Mouse (Mus musculus): ENCODE measurements at regions not wholly inside any gene's neighbourhood (a gene's known extent, or its start where the extent isn't known, plus 50 kb on each side); places are given as distances from the start of the nearest gene placed in this dataset.
"Not testable (repeated sequence)": the region's sequence is repeated elsewhere in the genome, so short reads cannot be mapped to it uniquely, and the experiment has no call there.

- H3K27ac ChIP-seq; H3K27me3 ChIP-seq; ATAC-seq (replicated peaks; ENCODE audit: insufficient number of reproducible peaks, insufficient read depth, low FRiP score, low read depth); H3K36me3 ChIP-seq; H3K9ac ChIP-seq; H3K4me1 ChIP-seq (replicated peaks); H3K9me3 ChIP-seq (replicated peaks); H3K4me2 ChIP-seq; H3K4me3 ChIP-seq: not testable (repeated sequence)
- 55% methylated on average over 1 of the region's 1 CpGs for WGBS
Observed at GRCm38 (mm10) chr16:58028541-58028940, 274.0 kb upstream of the Col8a1 start.

DNA sequence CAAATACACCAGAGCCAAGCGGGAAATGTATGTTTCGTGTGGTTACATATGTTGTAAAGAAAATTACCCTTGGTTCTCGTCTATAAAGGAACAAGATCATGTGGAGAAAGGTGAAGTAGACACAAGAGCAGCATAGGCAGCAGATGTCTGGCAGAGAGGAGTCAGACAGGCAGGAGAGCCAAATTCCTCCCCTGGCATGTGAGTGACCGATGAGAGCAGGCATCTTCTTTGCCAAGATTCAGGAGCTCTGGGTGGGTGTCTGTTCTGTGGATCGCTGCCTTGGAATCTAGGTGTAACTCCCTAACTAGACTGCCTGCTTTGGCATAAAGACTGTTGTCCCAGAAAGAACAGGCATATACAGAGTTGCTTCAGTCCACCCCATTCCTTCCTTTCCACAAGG is 275.1 kb upstream of the Col8a1 start:
- H3K36me3 ChIP-seq, result no peaks in the 10 kb centered on the region
- no peaks in the 10 kb centered on the region for H3K4me1 ChIP-seq (replicated peaks)
- no peaks in the 10 kb centered on the region for H3K27me3 ChIP-seq
- H3K4me2 ChIP-seq, result no peak overlapping the region
- H3K4me3 ChIP-seq, result no peak overlapping the region
- no peak overlapping the region for H3K27ac ChIP-seq
- no peak overlapping the region for H3K9ac ChIP-seq
- H3K9me3 ChIP-seq (replicated peaks), result no peaks in the 10 kb centered on the region
- 69% methylated on average over 5 of the region's 5 CpGs for WGBS
- ATAC-seq (replicated peaks; ENCODE audit: insufficient number of reproducible peaks, insufficient read depth, low FRiP score, low read depth), result no peak

DNA sequence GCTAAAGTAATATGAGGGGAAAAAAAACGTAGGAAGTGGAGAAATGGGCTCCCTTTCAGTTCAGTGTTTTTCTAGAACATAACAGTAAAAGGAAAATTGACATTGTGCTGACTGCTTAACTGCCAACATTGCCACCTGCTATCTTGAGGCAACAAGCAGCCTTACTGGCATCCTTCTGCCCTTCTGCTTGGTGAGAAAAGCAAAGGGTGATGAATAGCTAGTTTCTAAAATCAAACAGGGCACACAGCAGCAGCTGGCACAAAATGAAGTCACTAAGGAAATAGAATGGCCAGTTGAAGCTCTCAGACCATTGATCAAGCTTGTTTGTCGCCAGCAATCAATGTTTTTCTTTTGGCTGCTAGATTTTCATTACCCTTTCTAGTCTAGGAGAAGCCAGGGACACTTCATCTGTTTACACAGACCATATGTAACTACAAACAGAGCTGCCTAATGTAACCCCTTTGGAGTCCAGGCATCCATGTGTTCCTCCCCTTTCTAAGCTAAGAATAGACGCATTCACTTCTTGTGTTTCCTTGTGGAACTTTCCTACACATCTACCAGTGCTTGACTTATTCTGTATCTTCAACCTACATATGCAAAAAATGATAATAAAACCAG is 314.2 kb upstream of the Col8a1 start:
- no peaks in the 10 kb centered on the region for H3K9me3 ChIP-seq (replicated peaks)
- no peak overlapping the region for H3K9ac ChIP-seq
- ATAC-seq (replicated peaks; ENCODE audit: insufficient number of reproducible peaks, insufficient read depth, low FRiP score, low read depth), result no peak
- no peak overlapping the region for H3K4me3 ChIP-seq
- H3K36me3 ChIP-seq, result no peaks in the 10 kb centered on the region
- no peak overlapping the region for H3K4me2 ChIP-seq
- H3K27ac ChIP-seq, result no peak overlapping the region
- H3K4me1 ChIP-seq (replicated peaks), result no peaks in the 10 kb centered on the region
- no peaks in the 10 kb centered on the region for H3K27me3 ChIP-seq
- 58% methylated on average over 3 of the region's 3 CpGs for WGBS

- Histone ChIP-seq H3K4me1 (replicated peaks) (no peaks in the 10 kb centered on the region), H3K4me3 (no peak overlapping the region), H3K36me3 (no peaks in the 10 kb centered on the region), H3K4me2 (no peak overlapping the region), H3K9ac (no peak overlapping the region), H3K9me3 (replicated peaks) (no peaks in the 10 kb centered on the region), H3K27me3 (no peaks in the 10 kb centered on the region), H3K27ac (no peak overlapping the region)
- WGBS, result 72% methylated on average over 3 of the region's 3 CpGs
- no peak for ATAC-seq (replicated peaks; ENCODE audit: insufficient number of reproducible peaks, insufficient read depth, low FRiP score, low read depth)
Observed at GRCm38 (mm10) chr16:58072441-58072840, 317.9 kb upstream of the Col8a1 start.

DNA sequence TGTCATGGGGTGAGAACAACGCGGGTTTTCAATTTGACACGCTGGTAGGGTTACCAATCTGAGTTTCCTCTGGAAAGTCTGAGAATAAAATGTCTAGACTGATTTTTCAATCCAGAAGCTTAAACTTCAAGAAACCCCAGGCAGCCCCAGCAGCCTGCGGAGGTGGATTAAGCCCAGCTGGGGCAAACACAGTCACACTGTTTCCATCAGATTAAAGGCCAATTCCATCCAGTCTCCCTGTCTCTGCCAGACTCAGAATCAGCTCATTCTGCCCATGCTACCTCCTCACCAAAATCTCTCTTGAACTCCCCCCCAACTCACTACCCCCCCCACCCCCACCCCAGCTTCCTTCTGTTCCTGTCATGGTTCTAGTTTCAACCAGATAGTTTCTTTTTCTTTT is 307.9 kb upstream of the Dcbld2 start:
- H3K4me1 ChIP-seq (replicated peaks), result no peaks in the 10 kb centered on the region
- ATAC-seq (replicated peaks; ENCODE audit: insufficient number of reproducible peaks, insufficient read depth, low FRiP score, low read depth), result no peak
- no peaks in the 10 kb centered on the region for H3K9me3 ChIP-seq (replicated peaks)
- no peaks in the 10 kb centered on the region for H3K27me3 ChIP-seq
- H3K27ac ChIP-seq, result no peak overlapping the region
- H3K9ac ChIP-seq, result no peak overlapping the region
- no peak overlapping the region for H3K4me2 ChIP-seq
- 83% methylated on average over 4 of the region's 4 CpGs for WGBS
- H3K4me3 ChIP-seq, result no peak overlapping the region
- H3K36me3 ChIP-seq, result no peaks in the 10 kb centered on the region

- no peak overlapping the region for H3K9ac ChIP-seq
- H3K9me3 ChIP-seq (replicated peaks), result no peaks in the 10 kb centered on the region
- no peak overlapping the region for H3K4me3 ChIP-seq
- no peaks in the 10 kb centered on the region for H3K27me3 ChIP-seq
- no peak overlapping the region for H3K4me2 ChIP-seq
- no peaks in the 10 kb centered on the region for H3K36me3 ChIP-seq
- no peak overlapping the region for H3K27ac ChIP-seq
- ATAC-seq (replicated peaks; ENCODE audit: insufficient number of reproducible peaks, insufficient read depth, low FRiP score, low read depth), result no peak
- 90% methylated on average over 1 of the region's 1 CpGs for WGBS
- no peaks in the 10 kb centered on the region for H3K4me1 ChIP-seq (replicated peaks)
Observed at GRCm38 (mm10) chr16:58110452-58110851, 297.8 kb upstream of the Dcbld2 start.

GRCm38 (mm10) chr16:58126086-58126485 is 282.2 kb upstream of the Dcbld2 start:
- H3K36me3 ChIP-seq, result no peaks in the 10 kb centered on the region
- H3K27me3 ChIP-seq, result no peaks in the 10 kb centered on the region
- no peak for ATAC-seq (replicated peaks; ENCODE audit: insufficient number of reproducible peaks, insufficient read depth, low FRiP score, low read depth)
- 71% methylated on average over 1 of the region's 1 CpGs for WGBS
- H3K4me1 ChIP-seq (replicated peaks), result no peaks in the 10 kb centered on the region
- no peak overlapping the region for H3K9ac ChIP-seq
- H3K4me2 ChIP-seq, result no peak overlapping the region
- H3K9me3 ChIP-seq (replicated peaks), result no peaks in the 10 kb centered on the region
- no peak overlapping the region for H3K4me3 ChIP-seq
- no peak overlapping the region for H3K27ac ChIP-seq

DNA sequence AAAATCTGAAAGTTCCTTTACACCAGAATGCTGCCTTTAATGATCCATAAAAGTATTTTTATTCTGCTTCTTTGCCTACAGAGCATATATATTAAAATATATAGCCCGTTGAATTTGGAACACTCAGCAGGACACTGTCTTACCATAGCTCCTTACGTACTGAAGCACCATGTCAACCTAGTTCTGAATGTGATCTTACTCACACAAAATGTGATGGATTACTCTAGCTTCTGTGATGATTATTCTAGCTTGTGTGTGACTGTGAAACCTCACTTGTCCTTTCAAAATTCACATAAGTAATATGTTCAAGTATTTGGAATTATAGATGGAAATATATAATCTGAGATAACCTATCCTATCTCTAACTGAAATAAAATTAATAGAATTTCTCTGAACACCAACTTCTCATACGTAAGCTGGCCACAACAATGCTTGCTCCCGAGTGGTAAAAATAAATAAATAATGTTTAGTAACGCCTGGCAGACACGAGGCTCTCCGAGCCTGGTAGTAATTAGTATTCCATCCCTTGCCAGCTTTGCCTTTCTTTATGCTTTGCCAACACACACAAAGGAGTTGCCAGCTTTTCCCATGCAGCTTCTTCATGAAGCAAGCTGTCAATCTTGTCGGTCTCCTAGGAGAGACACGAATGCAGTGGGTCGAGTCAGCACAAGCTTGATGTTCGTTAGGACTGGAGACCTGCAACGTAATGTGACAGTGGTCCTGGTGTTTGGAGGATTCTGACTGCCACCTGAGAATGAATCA is 271.9 kb upstream of the Dcbld2 start:
- Histone ChIP-seq H3K4me1 (replicated peaks) (no peaks in the 10 kb centered on the region), H3K4me3 (no peak overlapping the region), H3K9me3 (replicated peaks) (no peaks in the 10 kb centered on the region), H3K27me3 (no peaks in the 10 kb centered on the region), H3K9ac (no peak overlapping the region), H3K36me3 (no peaks in the 10 kb centered on the region), H3K4me2 (no peak overlapping the region), H3K27ac (no peak overlapping the region)
- ATAC-seq (replicated peaks; ENCODE audit: insufficient number of reproducible peaks, insufficient read depth, low FRiP score, low read depth), result no peak
- 75% methylated on average over 12 of the region's 12 CpGs for WGBS

DNA sequence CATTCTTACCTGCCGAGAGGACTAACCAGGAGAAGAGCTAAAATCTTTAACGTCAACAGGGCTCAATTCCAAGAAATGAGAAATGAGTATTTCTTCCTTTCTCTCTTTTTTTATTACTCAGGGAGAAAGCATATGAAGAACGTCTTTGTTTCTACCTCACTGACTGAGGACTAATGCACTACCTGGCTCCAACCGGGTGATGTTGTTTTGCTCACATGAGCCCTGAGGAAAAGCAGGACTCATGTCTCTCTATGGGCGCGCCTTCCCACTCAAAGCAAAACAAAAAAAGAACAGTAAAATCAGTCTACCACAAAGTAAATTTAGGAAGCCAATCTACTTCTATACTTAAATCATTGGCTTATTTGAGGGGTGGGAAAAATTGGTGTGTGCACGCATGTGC is 271.3 kb upstream of the Dcbld2 start:
- Histone ChIP-seq H3K27me3 (no peaks in the 10 kb centered on the region), H3K36me3 (no peaks in the 10 kb centered on the region), H3K27ac (no peak overlapping the region), H3K9me3 (replicated peaks) (no peaks in the 10 kb centered on the region), H3K4me2 (no peak overlapping the region), H3K4me3 (no peak overlapping the region), H3K9ac (no peak overlapping the region), H3K4me1 (replicated peaks) (no peaks in the 10 kb centered on the region)
- ATAC-seq (replicated peaks; ENCODE audit: insufficient number of reproducible peaks, insufficient read depth, low FRiP score, low read depth), result no peak
- WGBS, result 82% methylated on average over 7 of the region's 7 CpGs

GRCm38 (mm10) chr16:58137728-58138279 is 270.4 kb upstream of the Dcbld2 start:
- Histone ChIP-seq H3K4me3 (no peak overlapping the region), H3K27ac (no peak overlapping the region), H3K4me1 (replicated peaks) (no peaks in the 10 kb centered on the region), H3K9me3 (replicated peaks) (no peaks in the 10 kb centered on the region), H3K4me2 (no peak overlapping the region), H3K36me3 (no peaks in the 10 kb centered on the region), H3K9ac (no peak overlapping the region), H3K27me3 (no peaks in the 10 kb centered on the region)
- 63% methylated on average over 4 of the region's 4 CpGs for WGBS
- no peak for ATAC-seq (replicated peaks; ENCODE audit: insufficient number of reproducible peaks, insufficient read depth, low FRiP score, low read depth)

GRCm38 (mm10) chr16:58146479-58146878 is 261.8 kb upstream of the Dcbld2 start:
- Histone ChIP-seq H3K9ac (no peak overlapping the region), H3K27ac (no peak overlapping the region), H3K27me3 (no peaks in the 10 kb centered on the region), H3K4me3 (no peak overlapping the region), H3K4me2 (no peak overlapping the region), H3K36me3 (no peaks in the 10 kb centered on the region), H3K4me1 (replicated peaks) (no peaks in the 10 kb centered on the region), H3K9me3 (replicated peaks) (no peaks in the 10 kb centered on the region)
- ATAC-seq (replicated peaks; ENCODE audit: insufficient number of reproducible peaks, insufficient read depth, low FRiP score, low read depth), result no peak
- WGBS, result 77% methylated on average over 6 of the region's 6 CpGs

GRCm38 (mm10) chr16:58155538-58155937 is 252.7 kb upstream of the Dcbld2 start:
- Histone ChIP-seq H3K36me3 (no peaks in the 10 kb centered on the region), H3K4me1 (replicated peaks) (no peaks in the 10 kb centered on the region), H3K4me3 (no peak overlapping the region), H3K9ac (no peak overlapping the region), H3K27ac (no peak overlapping the region), H3K4me2 (no peak overlapping the region), H3K27me3 (no peaks in the 10 kb centered on the region), H3K9me3 (replicated peaks) (no peaks in the 10 kb centered on the region)
- ATAC-seq (replicated peaks; ENCODE audit: insufficient number of reproducible peaks, insufficient read depth, low FRiP score, low read depth), result no peak
- 35% methylated on average over 4 of the region's 4 CpGs for WGBS
